Mouse (Mus musculus): ENCODE measurements at regions not wholly inside any gene's neighbourhood (a gene's known extent, or its start where the extent isn't known, plus 50 kb on each side); places are given as distances from the start of the nearest gene placed in this dataset.

DNA sequence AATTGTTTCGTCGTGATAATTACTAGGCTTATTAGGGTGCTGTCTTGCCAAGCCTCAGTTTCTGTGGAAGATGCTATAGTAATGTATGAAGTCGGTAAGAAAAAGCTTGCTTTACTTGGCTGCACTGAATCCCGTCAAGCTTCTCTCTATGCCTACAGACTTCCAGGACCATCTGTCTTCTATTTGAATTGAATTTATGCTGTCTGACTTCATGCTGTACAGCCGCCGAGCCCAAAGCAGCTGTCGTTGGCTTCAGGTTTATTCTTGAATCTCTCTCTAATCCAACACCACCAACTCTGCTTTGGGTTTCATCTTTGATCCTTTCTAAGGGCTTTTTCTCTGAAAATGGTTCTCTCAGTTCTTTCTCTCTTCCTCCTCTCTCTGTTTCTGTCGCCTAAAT, 227.4 kb upstream of the Cnr1 start:
- no peak for DNase-seq (ENCODE audit: low spot score)

DNA sequence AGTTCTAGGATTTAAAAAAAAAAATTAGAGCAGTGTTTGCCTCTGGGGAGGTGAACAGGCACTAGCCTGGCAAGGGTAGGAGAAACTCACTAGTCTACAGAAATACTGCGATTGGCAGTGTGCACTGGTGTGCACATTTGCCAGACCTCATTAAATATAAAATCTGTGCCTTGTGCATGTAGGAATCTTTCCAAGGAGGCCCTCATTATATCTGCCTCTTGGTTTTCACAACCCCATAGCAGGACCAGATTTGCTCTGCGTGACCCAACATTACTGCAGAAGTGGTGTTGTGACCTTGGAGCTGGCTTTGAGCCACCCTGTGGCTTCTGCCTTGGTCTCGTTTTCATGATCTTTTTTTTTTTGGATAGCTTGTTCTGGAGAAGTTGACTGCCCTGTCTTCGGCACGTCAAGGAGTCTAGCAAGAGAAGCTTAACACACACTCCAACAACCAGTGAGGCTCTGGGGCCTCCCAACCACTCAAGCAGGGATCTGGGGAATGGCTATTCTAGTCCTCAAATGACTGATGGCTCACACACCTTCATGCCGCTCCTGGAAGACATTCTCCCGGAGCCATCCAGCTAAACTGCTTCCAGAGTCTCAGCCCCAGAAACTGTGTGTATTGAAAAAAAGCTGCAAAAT, 222.2 kb upstream of the Cnr1 start:
- no peak for DNase-seq (ENCODE audit: low spot score)

GRCm38 (mm10) chr4:33705722-33706121, 218.7 kb upstream of the Cnr1 start:
- no peak for DNase-seq (ENCODE audit: low spot score)

- no peak for DNase-seq (ENCODE audit: low spot score)
Observed at GRCm38 (mm10) chr4:33706785-33707184, 217.6 kb upstream of the Cnr1 start.

GRCm38 (mm10) chr4:33716475-33717117, 207.8 kb upstream of the Cnr1 start:
- DNase-seq (ENCODE audit: low spot score): no peak

- DNase-seq (ENCODE audit: low spot score): no peak
Observed at GRCm38 (mm10) chr4:33720972-33721371, 203.4 kb upstream of the Cnr1 start.

DNA sequence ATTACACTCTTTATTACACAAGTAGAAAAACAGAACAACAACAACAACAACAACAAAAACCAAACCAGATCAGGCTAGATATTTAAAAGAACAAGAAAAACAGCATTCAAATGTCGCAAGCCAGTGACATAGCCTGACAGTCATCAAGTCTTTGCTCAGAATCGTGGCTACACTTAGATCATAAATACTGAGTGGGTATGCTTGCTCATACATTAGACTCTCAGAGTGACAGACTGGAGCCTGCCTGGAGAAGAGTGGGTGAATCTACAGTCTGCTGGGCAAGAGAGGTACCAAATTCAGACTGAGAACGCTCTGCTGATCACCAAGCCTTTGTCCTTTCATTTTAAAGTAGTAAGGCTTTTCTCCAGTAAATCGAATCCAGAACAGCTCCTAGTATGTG, 202.4 kb upstream of the Cnr1 start:
- DNase-seq (ENCODE audit: low spot score): no peak

GRCm38 (mm10) chr4:33731837-33732236, 192.6 kb upstream of the Cnr1 start:
- no peak for DNase-seq (ENCODE audit: low spot score)

DNA sequence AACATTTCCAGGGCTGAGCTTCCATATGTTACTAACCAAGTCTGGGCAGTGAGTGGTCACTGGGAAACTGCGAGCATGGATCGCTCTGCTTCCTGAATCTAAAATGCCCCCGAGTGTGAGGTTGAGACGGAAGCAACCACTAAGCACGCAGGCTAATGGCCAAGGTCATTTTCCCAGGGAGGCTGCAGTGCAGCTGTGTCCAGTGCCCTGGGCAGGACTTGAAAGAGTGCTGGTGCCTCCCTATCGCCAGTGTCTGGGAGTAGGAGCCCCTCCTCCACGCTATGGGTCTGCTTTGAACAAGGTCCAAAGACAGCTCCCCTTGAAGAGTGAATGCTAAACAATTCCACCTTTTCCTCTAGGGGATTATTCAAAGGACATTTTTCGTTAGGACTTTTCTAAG, 189.5 kb upstream of the Cnr1 start:
- peak; percentile 52 for DNase-seq (ENCODE audit: low spot score)

DNA sequence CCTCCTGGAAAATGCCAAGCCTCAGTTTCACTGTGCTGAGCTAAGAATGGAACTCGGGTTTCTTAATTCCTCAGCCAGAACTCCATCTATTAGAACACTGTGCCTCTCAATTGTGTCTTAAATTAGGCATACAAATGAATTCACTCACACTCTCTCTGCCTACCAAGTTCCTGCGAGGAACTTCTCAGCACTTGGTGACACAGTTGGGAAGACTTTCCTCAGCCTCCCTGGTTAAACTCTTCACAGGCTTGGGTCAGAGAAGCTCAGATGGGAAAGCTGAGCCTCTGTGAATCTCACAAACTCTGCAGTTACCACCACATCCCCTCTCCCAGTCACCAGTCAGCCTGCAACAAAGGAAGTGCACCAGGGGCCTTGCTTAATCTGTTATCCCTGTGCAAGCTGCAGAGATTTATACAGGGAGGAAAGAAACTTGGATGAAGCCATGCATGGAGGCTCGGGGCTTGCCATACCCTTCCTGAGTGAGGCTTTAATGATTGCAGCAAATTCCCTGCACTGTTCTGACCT, 188.9 kb upstream of the Cnr1 start:
- DNase-seq (ENCODE audit: low spot score): no peak

DNA sequence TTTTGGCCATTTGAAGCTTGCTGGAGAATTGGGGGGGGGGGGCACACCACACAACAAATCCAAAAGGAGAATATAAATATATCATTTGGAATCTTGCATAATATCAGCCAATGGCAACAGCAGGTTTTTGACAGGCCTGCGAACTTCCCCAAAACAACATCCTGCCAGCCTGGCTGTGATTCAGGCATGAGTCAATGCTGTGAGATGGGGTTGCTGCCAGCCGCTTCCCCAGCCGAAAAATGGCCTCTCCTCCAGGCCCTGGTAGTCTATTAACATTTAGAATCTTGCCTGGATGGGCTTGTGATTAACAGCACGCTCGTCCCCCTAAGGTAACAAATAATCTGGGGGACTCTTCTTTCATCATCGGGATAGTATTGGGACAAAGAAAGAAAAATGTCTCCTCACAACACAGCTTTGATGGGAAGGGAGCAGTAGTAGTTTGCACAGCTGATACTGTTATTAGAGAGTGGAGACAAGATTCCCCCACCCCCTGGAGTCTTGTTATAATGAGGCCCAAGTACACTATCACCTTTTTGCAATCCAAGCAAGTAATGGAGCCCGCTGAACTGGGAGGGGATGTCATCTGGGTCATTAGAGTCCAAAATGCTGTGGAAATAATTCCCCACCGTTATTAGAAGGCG, 188.2 kb upstream of the Cnr1 start:
- no peak for DNase-seq (ENCODE audit: low spot score)

DNA sequence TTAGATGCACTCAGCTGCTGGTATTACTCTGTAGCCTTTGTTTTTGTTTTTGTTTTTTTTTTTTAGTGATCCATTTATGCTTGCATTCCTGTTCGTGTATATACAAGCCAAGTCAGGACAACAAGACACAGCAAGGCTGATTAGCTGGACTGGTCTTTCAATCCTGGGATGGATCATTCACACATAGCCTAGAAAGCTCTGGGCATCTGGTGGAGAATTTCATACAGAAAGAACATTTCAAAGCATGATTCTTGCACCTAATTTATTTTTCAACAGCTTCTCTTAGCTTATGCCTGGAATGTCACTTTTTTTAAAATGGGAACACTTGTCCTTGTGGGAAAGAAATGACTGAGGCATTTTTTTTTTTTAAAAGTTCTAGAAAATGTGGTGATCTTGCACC, 187.1 kb upstream of the Cnr1 start:
- no peak for DNase-seq (ENCODE audit: low spot score)

GRCm38 (mm10) chr4:33737859-33738417, 186.5 kb upstream of the Cnr1 start:
- DNase-seq (ENCODE audit: low spot score): no peak

DNA sequence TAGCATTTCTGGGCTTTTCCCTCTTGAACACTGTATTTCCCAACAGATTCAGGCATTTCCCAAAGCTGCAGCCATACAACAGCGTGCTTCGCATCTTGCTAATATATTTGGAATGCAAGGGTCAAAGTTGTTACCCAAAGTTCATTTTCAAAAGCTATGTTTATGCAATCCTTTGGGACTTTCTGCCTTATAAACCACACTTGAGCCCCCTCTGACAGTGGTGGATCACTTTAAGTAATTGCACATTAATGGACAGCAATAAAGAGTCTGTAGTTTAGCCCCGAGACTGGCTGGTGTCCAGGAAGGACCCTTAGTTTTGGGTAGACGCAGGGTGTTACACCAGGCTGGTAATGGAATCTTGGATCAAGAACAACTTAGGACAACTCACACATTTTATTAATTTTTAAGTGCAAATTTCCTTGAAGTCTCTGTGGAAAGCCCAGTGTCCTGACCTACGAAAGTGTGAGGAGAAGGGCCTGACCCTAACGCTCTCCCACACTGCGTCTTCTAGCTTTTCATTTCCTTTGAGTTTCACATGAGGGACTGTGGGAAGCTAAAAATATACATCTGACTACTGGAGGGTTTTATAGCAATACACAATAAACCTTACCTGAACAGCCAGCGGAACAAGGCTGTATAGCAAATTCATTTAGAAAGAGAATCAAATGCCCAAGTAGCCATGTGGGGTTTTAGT, 185.0 kb upstream of the Cnr1 start:
- no peak for DNase-seq (ENCODE audit: low spot score)

- no peak for DNase-seq (ENCODE audit: low spot score)
Observed at GRCm38 (mm10) chr4:33740982-33741381, 183.4 kb upstream of the Cnr1 start.

GRCm38 (mm10) chr4:33745180-33745579, 179.2 kb upstream of the Cnr1 start:
- DNase-seq (ENCODE audit: low spot score): no peak

DNA sequence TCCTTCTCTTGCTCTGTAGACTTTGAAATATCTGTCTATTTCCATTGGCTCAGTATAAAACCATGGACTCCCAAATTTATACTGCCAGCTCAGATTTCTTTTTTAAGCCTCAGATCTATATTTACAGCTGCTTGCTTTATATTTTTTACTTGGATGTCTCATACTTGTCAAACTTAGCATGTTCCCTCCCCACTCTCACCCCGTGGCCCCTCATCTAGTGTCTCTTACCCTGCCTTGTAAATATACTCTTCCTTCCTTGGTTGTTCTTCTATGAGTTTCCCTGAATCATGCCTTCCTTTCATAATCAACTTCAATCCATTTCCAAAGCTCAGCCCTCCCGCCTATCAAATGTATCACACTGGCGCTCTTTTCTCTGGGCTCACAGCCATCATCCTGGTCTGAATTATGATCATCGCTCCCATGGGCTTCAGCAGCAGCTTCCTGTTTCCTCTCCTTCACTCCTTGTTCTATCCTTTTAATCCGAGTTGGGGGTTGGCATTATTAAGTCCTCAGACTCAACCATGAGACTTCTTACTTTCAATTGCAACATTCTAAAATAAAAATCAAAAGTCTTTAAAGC, 177.0 kb upstream of the Cnr1 start:
- DNase-seq (ENCODE audit: low spot score): no peak

DNA sequence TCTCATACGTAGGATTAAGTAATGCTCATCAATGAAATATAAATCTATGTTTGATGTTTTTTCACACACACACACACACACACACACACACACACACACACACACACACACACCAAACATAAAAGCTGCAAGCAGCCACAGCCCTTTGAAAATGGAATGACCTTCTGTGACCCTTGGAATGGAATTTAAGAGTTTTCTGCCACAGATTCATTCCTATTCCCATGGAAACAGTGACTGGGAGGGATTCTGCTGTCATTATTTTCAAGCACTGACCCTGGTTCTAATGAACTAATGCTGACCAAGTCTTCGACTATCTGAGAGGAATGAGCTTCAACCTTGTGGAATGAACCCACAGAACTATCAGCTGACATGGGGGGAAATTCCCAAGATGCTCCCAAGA, 156.7 kb upstream of the Cnr1 start:
- no peak for DNase-seq (ENCODE audit: low spot score)

- DNase-seq (ENCODE audit: low spot score): no peak
Observed at GRCm38 (mm10) chr4:33786027-33786426, 138.4 kb upstream of the Cnr1 start.

DNA sequence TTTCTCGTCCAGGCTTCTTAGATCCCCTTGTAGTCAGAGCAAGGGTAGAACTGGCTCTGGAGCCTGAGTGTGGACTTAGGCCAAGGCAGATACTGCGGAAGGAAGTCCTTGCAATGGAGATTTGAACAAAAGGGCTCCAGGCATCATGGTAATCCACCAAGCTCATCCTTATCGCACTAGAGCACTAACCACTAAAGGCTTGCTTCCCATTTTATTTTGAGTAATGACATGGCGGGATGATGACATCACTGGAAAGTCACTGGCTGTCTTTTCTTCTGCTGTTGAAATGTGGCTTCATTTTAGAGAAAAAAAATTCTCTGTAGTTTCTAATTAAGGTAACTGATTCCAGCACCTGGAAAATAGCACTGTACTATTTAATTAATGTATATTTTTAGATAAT, 137.4 kb upstream of the Cnr1 start:
- DNase-seq (ENCODE audit: low spot score): no peak

DNA sequence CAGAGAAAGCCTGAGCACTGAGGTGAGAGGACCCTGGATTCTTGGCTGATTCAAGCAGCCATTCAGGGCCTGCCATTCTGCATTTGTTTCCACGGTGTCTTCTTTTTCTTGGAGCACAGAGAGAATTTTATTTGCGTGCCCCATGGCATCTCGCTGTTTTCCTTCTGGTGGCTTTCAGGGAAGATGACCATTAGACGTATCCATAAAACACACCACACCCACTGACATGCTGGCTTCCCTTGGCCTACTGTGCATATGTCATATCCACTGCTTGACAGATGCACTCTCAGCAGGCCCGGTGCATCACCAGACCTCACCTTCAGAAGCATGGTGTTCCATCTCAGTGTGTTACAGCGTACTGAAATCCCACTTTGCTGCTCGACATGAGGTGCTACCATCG, 131.0 kb upstream of the Cnr1 start:
- DNase-seq (ENCODE audit: low spot score): no peak

DNA sequence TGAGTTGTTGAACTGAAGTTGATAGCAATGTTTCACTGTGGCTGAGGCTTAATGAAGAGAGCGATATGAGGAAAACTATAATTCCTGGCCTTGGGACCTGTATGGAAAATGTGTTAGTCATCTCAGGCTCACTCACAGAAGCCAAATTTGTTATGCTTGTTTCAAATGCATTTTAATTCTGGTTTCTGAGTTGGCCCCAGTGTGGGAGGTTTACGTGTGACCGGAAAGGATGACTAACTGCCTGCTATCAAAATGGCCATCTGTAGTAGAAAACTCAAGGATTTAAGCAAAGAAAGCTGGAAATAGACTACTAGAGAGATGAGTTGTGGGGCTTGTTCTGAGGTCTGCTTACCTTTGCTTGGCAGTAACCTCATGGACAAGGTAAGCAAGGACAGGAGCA, 128.9 kb upstream of the Cnr1 start:
- DNase-seq (ENCODE audit: low spot score): no peak
